Mouse (Mus musculus) bone marrow macrophage, adult 2 months (primary cell): ENCODE results near the gene Emilin1.

Experiments
- CTCF ChIP-seq: IDR thresholded peaks from 2 replicates; pipeline ENCODE4 v1.5.1; 2012; ENCODE audit warnings: low read depth, mild to moderate bottlenecking, low read length, moderate library complexity
- POLR2A ChIP-seq: IDR thresholded peaks from 2 replicates; pipeline ENCODE4 v1.6.1; 2012; ENCODE audit warnings: mild to moderate bottlenecking, low read depth, low read length, borderline replicate concordance

DNA sequence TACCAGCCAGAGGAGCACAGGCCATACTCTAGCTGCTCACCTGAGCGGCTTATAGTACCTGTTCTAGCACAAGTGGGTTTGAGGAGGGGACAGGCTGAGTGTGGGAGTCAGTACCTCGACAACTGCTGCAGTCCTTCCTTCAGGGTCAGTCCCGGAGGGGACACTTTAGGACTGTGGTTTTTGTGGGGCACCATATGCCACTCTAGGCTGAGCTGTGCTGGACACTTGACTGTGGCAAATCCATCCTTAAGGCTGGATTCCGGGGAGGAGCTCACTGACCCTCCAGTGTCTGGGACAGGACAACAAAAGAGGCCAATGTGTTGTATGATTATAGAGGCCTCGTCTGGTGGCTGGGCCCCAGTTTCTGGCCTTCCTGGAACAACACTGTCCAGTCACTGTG, 39.3 kb downstream of the Emilin1 start:
- TF ChIP-seq CTCF (no peak), POLR2A (no peak)
